Mouse (Mus musculus): ENCODE measurements around the gene Tbkbp1. TPM values are rescaled to one million over a fixed set of nuclear protein-coding genes. Genes with fewer than 3 reads are reported as not detected.
A peak's percentile ranks its signal among the peaks of the same experiment; 100 is the strongest.

The Tbkbp1 gene
- polyA plus RNA-seq, 1 experiment: 0.22 TPM

- Histone ChIP-seq H3K4me3 (peak overlapping the region; percentile 52), H3K27me3 (ENCODE audit: control insufficient read depth, insufficient read depth, insufficient read length) (no peaks in the 10 kb centered on the region), H3K4me2 (ENCODE audit: low read depth) (peak overlapping the region; percentile 98), H3K79me2 (ENCODE audit: control insufficient read depth, insufficient read depth) (peaks cover 44% of the 10 kb centered on the region), H3ac (ENCODE audit: control insufficient read depth, insufficient read length) (peak overlapping the region; percentile 76), H3K36me3 (ENCODE audit: control insufficient read depth, insufficient read depth) (peaks cover 20% of the 10 kb centered on the region)
- TF ChIP-seq USF1 (IDR thresholded peaks at IDR 0.05; ENCODE audit: low read depth) (peak; percentile 74), TCF3 (IDR thresholded peaks at IDR 0.05; ENCODE audit: insufficient read length, low read depth) (no peak)
These were observed 37.3 kb upstream of the Tbkbp1 start for GRCm38 (mm10) chr11:97188643-97188955.

GRCm38 (mm10) chr11:97187764-97188642 is 36.7 kb upstream of the Tbkbp1 start, which contains the start of gene Kpnb1:
Gene Kpnb1, minus strand, starts transcription at chr11:97187881.
- Histone ChIP-seq H3K36me3 (ENCODE audit: control insufficient read depth, insufficient read depth) (peaks cover 26% of the 10 kb centered on the region), H3K4me2 (ENCODE audit: low read depth) (peak within 1 kb of the TSS; percentile 98), H3K4me3 (peak within 1 kb of the TSS; percentile 52), H3ac (ENCODE audit: control insufficient read depth, insufficient read length) (peak within 1 kb of the TSS; percentile 76), H3K27me3 (ENCODE audit: control insufficient read depth, insufficient read depth, insufficient read length) (no peaks in the 10 kb centered on the region), H3K79me2 (ENCODE audit: control insufficient read depth, insufficient read depth) (peaks cover 50% of the 10 kb centered on the region)
- TF ChIP-seq POLR2AphosphoS2 (IDR thresholded peaks at IDR 0.05; ENCODE audit: insufficient read length, low read depth): peak; percentile 97
- TF ChIP-seq TCF12 (IDR thresholded peaks at IDR 0.05; ENCODE audit: insufficient read depth, poor library complexity, severe bottlenecking): no peak
- peak; percentile 55 for TF ChIP-seq SRF (IDR thresholded peaks at IDR 0.05; ENCODE audit: control insufficient read depth, insufficient read length, low read depth)
- TF ChIP-seq E2F4 (IDR thresholded peaks at IDR 0.05; ENCODE audit: insufficient read depth): peak; percentile 81
- peak in 2 of 3 experiments; percentile 52 to 70 for TF ChIP-seq MYOD1 (IDR thresholded peaks at IDR 0.05; ENCODE audit: control insufficient read depth in 1 of 3, insufficient read length in 2 of 3, low read depth in 2 of 3)
- TF ChIP-seq TCF3 (IDR thresholded peaks at IDR 0.05; ENCODE audit: insufficient read length, low read depth): peak; percentile 4
- no peak for TF ChIP-seq CEBPB (IDR thresholded peaks at IDR 0.05; ENCODE audit: insufficient read depth, poor library complexity, severe bottlenecking)
- TF ChIP-seq USF1 (IDR thresholded peaks at IDR 0.05; ENCODE audit: low read depth): no peak
- peak; percentile 42 for TF ChIP-seq REST (IDR thresholded peaks at IDR 0.05; ENCODE audit: insufficient read depth, insufficient read length)
- peak; percentile 93 for TF ChIP-seq POLR2A (IDR thresholded peaks at IDR 0.05; ENCODE audit: insufficient read length, low read depth)
- peak in 2 of 3 experiments; percentile 66 to 81 for TF ChIP-seq MYOG (IDR thresholded peaks at IDR 0.05; ENCODE audit: control insufficient read depth in 1 of 3, insufficient read depth in 1 of 3, insufficient read length in 2 of 3, low read depth in 2 of 3)
- peak; percentile 53 for TF ChIP-seq MAX (IDR thresholded peaks at IDR 0.05; ENCODE audit: low read depth)

GRCm38 (mm10) chr11:97186947-97187763 is 35.9 kb upstream of the Tbkbp1 start:
- peaks cover 58% of the 10 kb centered on the region for H3K79me2 ChIP-seq (ENCODE audit: control insufficient read depth, insufficient read depth)
- H3K36me3 ChIP-seq (ENCODE audit: control insufficient read depth, insufficient read depth): peaks cover 34% of the 10 kb centered on the region
- H3ac ChIP-seq (ENCODE audit: control insufficient read depth, insufficient read length): peak overlapping the region; percentile 76
- peak overlapping the region; percentile 52 for H3K4me3 ChIP-seq
- H3K4me2 ChIP-seq (ENCODE audit: low read depth): peak overlapping the region; percentile 88
- no peak for TF ChIP-seq TCF12 (IDR thresholded peaks at IDR 0.05; ENCODE audit: insufficient read depth, poor library complexity, severe bottlenecking)
- no peak for TF ChIP-seq CEBPB (IDR thresholded peaks at IDR 0.05; ENCODE audit: insufficient read depth, poor library complexity, severe bottlenecking)
- peak; percentile 73 for TF ChIP-seq POLR2A (IDR thresholded peaks at IDR 0.05; ENCODE audit: insufficient read length, low read depth)
- peak in 1 of 3 experiments; percentile 6 for TF ChIP-seq MYOG (IDR thresholded peaks at IDR 0.05; ENCODE audit: control insufficient read depth in 1 of 3, insufficient read depth in 1 of 3, insufficient read length in 2 of 3, low read depth in 2 of 3)
- TF ChIP-seq SRF (IDR thresholded peaks at IDR 0.05; ENCODE audit: control insufficient read depth, insufficient read length, low read depth): no peak
- TF ChIP-seq MAX (IDR thresholded peaks at IDR 0.05; ENCODE audit: low read depth): peak; percentile 29
- no peak for TF ChIP-seq REST (IDR thresholded peaks at IDR 0.05; ENCODE audit: insufficient read depth, insufficient read length)
- TF ChIP-seq E2F4 (IDR thresholded peaks at IDR 0.05; ENCODE audit: insufficient read depth): peak; percentile 28
- no peak for TF ChIP-seq TCF3 (IDR thresholded peaks at IDR 0.05; ENCODE audit: insufficient read length, low read depth)
- peak; percentile 67 for TF ChIP-seq POLR2AphosphoS2 (IDR thresholded peaks at IDR 0.05; ENCODE audit: insufficient read length, low read depth)
- H3K27me3 ChIP-seq (ENCODE audit: control insufficient read depth, insufficient read depth, insufficient read length): no peaks in the 10 kb centered on the region

- Histone ChIP-seq H3K27me3 (ENCODE audit: control insufficient read depth, insufficient read depth, insufficient read length) (no peaks in the 10 kb centered on the region), H3K4me3 (peak overlapping the region; percentile 52), H3ac (ENCODE audit: control insufficient read depth, insufficient read length) (no peak overlapping the region), H3K79me2 (ENCODE audit: control insufficient read depth, insufficient read depth) (peaks cover 70% of the 10 kb centered on the region), H3K36me3 (ENCODE audit: control insufficient read depth, insufficient read depth) (peaks cover 46% of the 10 kb centered on the region), H3K4me2 (ENCODE audit: low read depth) (peak overlapping the region; percentile 88)
- TF ChIP-seq CEBPB (IDR thresholded peaks at IDR 0.05; ENCODE audit: insufficient read depth, poor library complexity, severe bottlenecking): no peak
- TF ChIP-seq REST (IDR thresholded peaks at IDR 0.05; ENCODE audit: insufficient read depth, insufficient read length): no peak
- no peak for TF ChIP-seq POLR2AphosphoS2 (IDR thresholded peaks at IDR 0.05; ENCODE audit: insufficient read length, low read depth)
- no peak for TF ChIP-seq E2F4 (IDR thresholded peaks at IDR 0.05; ENCODE audit: insufficient read depth)
- no peak for TF ChIP-seq MYOD1 (IDR thresholded peaks at IDR 0.05; ENCODE audit: control insufficient read depth in 1 of 3, insufficient read length in 2 of 3, low read depth in 2 of 3)
- TF ChIP-seq MYOG (IDR thresholded peaks at IDR 0.05; ENCODE audit: control insufficient read depth in 1 of 3, insufficient read depth in 1 of 3, insufficient read length in 2 of 3, low read depth in 2 of 3): no peak
- TF ChIP-seq SRF (IDR thresholded peaks at IDR 0.05; ENCODE audit: control insufficient read depth, insufficient read length, low read depth): no peak
- TF ChIP-seq TCF3 (IDR thresholded peaks at IDR 0.05; ENCODE audit: insufficient read length, low read depth): no peak
- TF ChIP-seq TCF12 (IDR thresholded peaks at IDR 0.05; ENCODE audit: insufficient read depth, poor library complexity, severe bottlenecking): no peak
These were observed 34.7 kb upstream of the Tbkbp1 start for GRCm38 (mm10) chr11:97185704-97186614.

Measured in myocyte (in vitro differentiated cells).